13 mouse cellular contexts compared by ENCODE assay signal in genomic region chr13:43191290-43191689, GRCm38 (mm10). TPM values are rescaled to one million over a fixed set of nuclear protein-coding genes. Genes with fewer than 3 reads are reported as not detected.
DNase-seq lines count a peak whose midpoint lies in the region; ATAC-seq and TF ChIP-seq lines count a peak whose summit lies in the region.
"Had no signal": no experiment of that assay in that cellular context is flagged by ENCODE, and none has a peak within 500 bp of the region (broad histone marks: within the 10 kb centered on the region; RNA-seq: fewer than 3 reads in every experiment).

No protein-coding gene starts in this region.

- H3K27me3 ChIP-seq in G1E (ENCODE audit: insufficient read depth, low read length), result peaks cover 17% of the 10 kb centered on the region; the same call in 1 of the 2 replicates
- 0 out of 2 replicates have a peak, but pooled peaks cover 5% of the 10 kb centered on the region for H3K27me3 ChIP-seq in limb, embryonic 10.5 days (ENCODE audit: low read depth, poor library complexity, severe bottlenecking)
- H3K27me3 ChIP-seq: embryonic facial prominence, embryonic 13.5 days had no signal

- H3K4me3 ChIP-seq in layer of hippocampus, adult 2 months, result no peak overlapping the region
- peak overlapping the region; percentile 63 for H3K4me3 ChIP-seq in G1E (ENCODE audit: low read depth, low read length)
- peak overlapping the region; percentile 29; the same call in 1 of the 2 replicates for H3K4me3 ChIP-seq in limb, embryonic 10.5 days
- H3K4me3 ChIP-seq: hindbrain, embryonic 13.5 days had no signal

- peak; percentile 44 to 50 for DNase-seq in heart, adult 18-20 months
- no peak for DNase-seq in heart, postnatal 4 days
- DNase-seq in layer of hippocampus, adult 2 months (ENCODE audit: low spot score in 2 of 2), result no peak
- DNase-seq in layer of hippocampus, adult 9-10 months (ENCODE audit: low spot score), result no peak
- no peak for DNase-seq in G1E (ENCODE audit: low spot score)
- DNase-seq in limb, embryonic 10.5 days (ENCODE audit: low spot score), result no peak
- no peak for DNase-seq in adrenal gland, postnatal 4 days (ENCODE audit: low spot score in 2 of 2)
- no peak for DNase-seq in urinary bladder, postnatal 36 days (ENCODE audit: low spot score in 2 of 2)
- DNase-seq: adrenal gland, adult 8-10 months; B cell, adult 2 months had no signal

- no peak for TF ChIP-seq CTCF in layer of hippocampus, adult 2 months (conservative IDR thresholded peaks at IDR 0.05)
- no peak for TF ChIP-seq CTCF in G1E (IDR thresholded peaks at IDR 0.05; ENCODE audit: low read depth, low read length)

- peaks cover 6% of the 10 kb centered on the region; the same call in 1 of the 2 replicates for H3K9me3 ChIP-seq in G1E (replicated peaks)
- H3K9me3 ChIP-seq in limb, embryonic 10.5 days (replicated peaks), result no peaks in the 10 kb centered on the region
- H3K9me3 ChIP-seq: embryonic facial prominence, embryonic 13.5 days; hindbrain, embryonic 13.5 days; limb, embryonic 12.5 days had no signal

- peak overlapping the region; percentile 73; the same call in 1 of the 2 replicates for H3K27ac ChIP-seq in layer of hippocampus, adult 2 months
- no peak overlapping the region for H3K27ac ChIP-seq in limb, embryonic 10.5 days
- H3K27ac ChIP-seq: embryonic facial prominence, embryonic 13.5 days; hindbrain, embryonic 13.5 days; limb, embryonic 12.5 days had no signal

- peaks cover 64% of the 10 kb centered on the region for H3K4me1 ChIP-seq in G1E (ENCODE audit: insufficient read depth, low read depth, low read length)
- H3K4me1 ChIP-seq in limb, embryonic 10.5 days, result peaks cover 8% of the 10 kb centered on the region

- no peaks in the 10 kb centered on the region for H3K36me3 ChIP-seq in G1E (replicated peaks)
- no peaks in the 10 kb centered on the region for H3K36me3 ChIP-seq in limb, embryonic 10.5 days
- H3K36me3 ChIP-seq: embryonic facial prominence, embryonic 13.5 days; hindbrain, embryonic 13.5 days; limb, embryonic 12.5 days had no signal

- ATAC-seq in G1E (ENCODE audit: extremely low read depth, insufficient number of reproducible peaks, low FRiP score, poor library complexity, severe bottlenecking), result no peak

- WGBS in limb, embryonic 10.5 days, result 31% methylated on average over 1 of the region's 2 CpGs

RNA-seq across cellular contexts. Expression of gene Tbc1d7, which starts 20.0 kb away (rescaled TPM):
- total RNA-seq in heart, adult 18-20 months (2021), result 10 to 100 TPM; 26.7 to 34.9 TPM
- 10 to 100 TPM; 40.3 to 45.0 TPM for total RNA-seq in heart, postnatal 4 days (2021)
- total RNA-seq in layer of hippocampus, adult 2 months (2021), result 10 to 100 TPM; 26.0 to 27.2 TPM
- total RNA-seq in G1E (2014; fragmentation: Nextera tagmentation) (82.5 and 87.3 TPM in 2 replicates), G1E (2017) (9.4 and 18.2 TPM in 2 replicates)
- 10.9 and 11.6 TPM in 2 replicates for polyA plus RNA-seq in G1E (2012)
- polyA plus RNA-seq in limb, embryonic 10.5 days (2016; fragmentation: Nextera tagmentation; extraction: Ambion mirVana), result 63.5 and 67.6 TPM in 2 replicates
- total RNA-seq in adrenal gland, postnatal 4 days (2021), result 10 to 100 TPM; 27.0 to 29.9 TPM

Comparison
In these comparisons a context has a peak if more than half of its experiments do, and no peak if none do; other contexts are left out.
1. DNase-seq: peak in heart, adult 18-20 months (2 of 2); none in heart, postnatal 4 days (single experiment), layer of hippocampus, adult 2 months (0 of 2), layer of hippocampus, adult 9-10 months (single experiment), G1E (single experiment), limb, embryonic 10.5 days (single experiment), adrenal gland, postnatal 4 days (0 of 2) and urinary bladder, postnatal 36 days (0 of 2).